Mouse (Mus musculus) splenic B cell, adult 2 months (primary cell): ENCODE data around the gene Ibsp.

ENCODE experiments used
- DNase-seq: peaks from one replicate; pipeline ENCODE4 v3.0.0-alpha.2; 2011; ENCODE audit warnings: low read depth, low spot score
- H3K27me3 ChIP-seq: 2 replicates; pipeline ENCODE4 v1.6.1; 2012; ENCODE audit warnings: mild to moderate bottlenecking, low read length, moderate library complexity, mixed read lengths; ENCODE audit not compliant: control insufficient read depth, poor library complexity, insufficient read depth, severe bottlenecking
- H3K36me3 ChIP-seq: 2 replicates; pipeline ENCODE4 v1.6.1; 2012; ENCODE audit warnings: mild to moderate bottlenecking, low read length, moderate library complexity, mixed read lengths; ENCODE audit not compliant: control insufficient read depth, poor library complexity, insufficient read depth, severe bottlenecking

Ibsp gene

GRCm38 (mm10) chr5:104359257-104359656 is 60.3 kb downstream of the Ibsp start:
- Histone ChIP-seq H3K27me3 (no peaks in the 10 kb centered on the region), H3K36me3 (no peaks in the 10 kb centered on the region)
- DNase-seq: no peak
